Mouse (Mus musculus): ENCODE results near the gene Fhod1.
A peak's percentile ranks its signal among the peaks of the same experiment; 100 is the strongest.

Gene Fhod1

DNA sequence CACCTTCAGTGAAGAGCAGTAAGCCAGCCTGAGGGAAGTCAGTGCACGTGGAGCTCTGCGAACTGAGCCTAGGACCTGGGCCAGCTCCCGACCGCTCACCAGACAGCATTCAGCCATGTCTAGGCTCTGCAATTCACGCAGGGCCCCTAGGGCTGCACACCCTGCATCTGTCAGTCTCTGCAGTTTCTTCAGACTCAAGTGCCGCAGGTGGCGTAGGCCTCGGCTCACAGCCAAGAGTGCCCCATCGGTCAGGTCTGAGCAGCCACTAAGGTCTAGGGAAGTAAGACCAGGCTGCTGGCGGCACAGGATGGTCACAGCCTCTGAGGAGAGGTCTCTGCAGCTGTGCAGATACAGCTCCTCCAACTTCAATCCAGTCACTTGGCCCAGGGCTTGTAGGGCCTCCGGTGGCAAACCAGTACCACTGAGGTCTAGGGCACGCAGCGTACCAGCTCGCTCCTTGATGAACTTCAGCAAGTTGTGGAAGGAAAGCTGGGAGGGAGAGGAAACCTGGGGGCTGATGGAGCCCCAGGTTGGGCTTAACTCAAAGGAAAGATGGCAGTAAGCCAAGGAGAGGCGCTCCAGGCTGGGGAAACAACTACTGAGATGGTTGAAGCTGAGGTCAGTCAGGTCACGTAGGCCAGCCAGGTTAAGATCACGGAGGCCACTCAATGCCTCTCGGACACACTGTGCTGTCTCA, 32.5 kb downstream of the Fhod1 start:
- DNase-seq (ENCODE audit: low spot score): no peak

- no peak for DNase-seq (ENCODE audit: low spot score)
Measured at GRCm38 (mm10) chr8:105313622-105314402, 33.9 kb downstream of the Fhod1 start.

DNA sequence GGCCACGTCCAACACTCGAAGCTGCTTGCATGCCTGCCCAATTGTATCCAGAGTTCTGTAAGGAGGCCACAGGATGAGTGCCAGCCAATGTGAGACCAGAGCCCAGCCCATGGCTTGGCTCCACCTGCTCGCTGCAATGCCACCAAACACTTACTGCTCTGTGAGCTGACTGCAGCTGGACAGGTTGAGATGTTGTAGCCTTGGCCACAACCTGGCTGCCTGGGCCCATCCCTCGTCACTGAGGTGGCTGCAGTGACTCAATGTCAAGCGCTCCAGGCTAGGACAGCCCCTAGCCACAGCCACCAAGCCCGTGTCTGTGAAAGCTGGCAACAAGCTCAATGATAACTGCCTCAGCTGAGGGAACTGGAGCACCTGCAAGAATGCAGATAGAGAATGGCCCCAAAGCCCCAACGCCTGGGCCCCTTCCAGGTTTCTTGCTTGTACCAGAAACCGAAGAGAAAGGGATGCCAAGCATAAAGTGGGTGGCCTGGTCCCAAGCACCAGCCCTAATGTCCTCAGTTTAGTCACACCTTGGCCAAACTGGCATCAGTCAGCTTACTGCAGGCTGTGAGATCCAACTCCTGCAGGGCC, 34.8 kb downstream of the Fhod1 start:
- DNase-seq (ENCODE audit: low spot score): no peak

DNA sequence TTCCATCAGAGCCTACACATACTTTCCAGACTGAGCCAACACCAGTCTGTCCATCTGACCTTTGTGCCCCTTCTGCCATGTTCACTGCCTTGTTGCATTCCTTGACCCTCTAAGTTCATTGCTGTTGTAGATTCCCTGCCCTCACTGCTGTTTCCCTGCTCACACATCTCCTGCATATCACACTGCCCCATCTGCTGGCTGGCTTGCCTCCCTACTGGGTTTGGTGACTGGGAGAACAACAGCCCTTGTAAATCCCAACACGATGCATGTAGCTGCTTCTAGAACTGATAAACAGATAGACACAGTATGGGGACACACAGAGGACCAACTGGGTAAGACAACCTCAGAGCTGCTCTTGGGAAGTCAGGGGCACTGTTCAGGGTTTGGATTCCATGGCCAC, 36.0 kb downstream of the Fhod1 start:
- no peak for DNase-seq (ENCODE audit: low spot score)

DNA sequence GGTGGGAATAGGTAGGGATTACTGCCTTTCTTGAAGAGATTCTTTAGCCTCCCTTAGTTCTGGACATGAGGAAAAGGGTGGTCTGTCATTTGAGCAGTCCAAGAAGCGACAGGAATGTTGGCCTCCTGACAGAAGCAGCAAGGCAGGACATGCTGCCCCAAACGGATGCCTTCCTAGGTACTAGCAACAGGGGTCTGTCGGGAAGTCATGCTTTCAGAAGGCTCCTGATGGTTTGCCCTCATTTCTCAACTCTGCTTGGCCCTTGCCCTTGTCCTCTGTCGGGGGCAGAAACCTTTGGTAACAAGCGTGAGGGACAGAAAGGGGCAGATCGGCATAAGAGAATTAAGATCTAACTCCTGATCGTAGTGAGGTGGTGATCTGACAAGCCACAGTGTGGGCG, 37.6 kb downstream of the Fhod1 start:
- no peak for DNase-seq (ENCODE audit: low spot score)

DNA sequence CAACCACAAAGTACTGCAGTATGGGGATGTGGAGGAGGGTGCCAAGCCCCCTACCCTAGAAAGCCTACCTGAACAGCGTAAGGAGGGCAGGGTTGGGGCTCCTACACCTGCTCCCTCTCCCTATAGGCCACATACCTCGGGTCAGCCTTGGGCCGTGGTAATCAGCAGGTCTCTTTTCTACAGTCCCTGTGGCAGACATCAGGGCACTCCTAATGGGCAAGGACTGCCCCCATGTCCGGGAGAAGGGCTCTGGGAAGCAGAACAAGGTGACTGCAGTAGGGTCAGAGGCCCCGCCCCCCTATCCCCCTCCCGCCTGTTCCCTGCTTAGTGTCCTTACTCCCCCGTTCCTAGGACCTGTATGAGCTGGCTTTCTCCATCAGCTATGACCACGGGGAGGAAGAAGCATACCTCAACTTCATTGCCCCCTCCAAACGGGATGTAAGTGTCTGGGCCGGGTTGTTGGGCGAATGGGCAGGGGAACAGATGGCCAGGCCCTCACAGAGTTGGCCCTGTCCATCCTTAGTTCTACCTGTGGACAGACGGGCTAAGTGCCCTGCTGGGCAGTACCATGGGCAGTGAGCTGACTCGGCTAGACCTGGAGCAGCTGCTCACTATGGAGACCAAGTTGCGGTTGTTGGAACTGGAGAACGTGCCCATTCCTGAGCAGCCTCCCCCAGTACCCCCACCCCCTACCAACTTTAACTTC, 38.5 kb downstream of the Fhod1 start:
- no peak for DNase-seq (ENCODE audit: low spot score)

GRCm38 (mm10) chr8:105308428-105308827, 39.3 kb downstream of the Fhod1 start:
- DNase-seq (ENCODE audit: low spot score): no peak

DNA sequence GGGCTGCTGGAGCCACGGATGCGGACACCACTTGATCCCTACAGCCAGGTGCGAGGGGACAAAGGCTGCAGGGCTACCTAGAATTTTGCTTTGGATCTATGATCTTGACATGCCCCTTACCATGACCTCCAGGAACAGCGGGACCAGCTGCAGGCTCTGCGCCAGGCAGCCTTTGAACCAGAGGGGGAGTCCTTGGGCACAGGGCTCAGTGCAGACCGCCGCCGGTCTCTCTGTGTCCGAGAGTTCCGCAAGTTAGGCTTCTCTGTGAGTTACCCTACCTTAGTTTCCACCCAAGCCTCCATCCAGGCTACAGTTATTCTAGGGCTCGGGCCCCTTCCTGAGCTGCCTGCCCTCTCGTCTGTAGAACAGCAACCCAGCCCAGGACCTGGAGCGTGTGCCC, 40.1 kb downstream of the Fhod1 start:
- DNase-seq (ENCODE audit: low spot score): no peak

- no peak for DNase-seq (ENCODE audit: low spot score)
Measured at GRCm38 (mm10) chr8:105306146-105306691, 41.5 kb downstream of the Fhod1 start.

DNA sequence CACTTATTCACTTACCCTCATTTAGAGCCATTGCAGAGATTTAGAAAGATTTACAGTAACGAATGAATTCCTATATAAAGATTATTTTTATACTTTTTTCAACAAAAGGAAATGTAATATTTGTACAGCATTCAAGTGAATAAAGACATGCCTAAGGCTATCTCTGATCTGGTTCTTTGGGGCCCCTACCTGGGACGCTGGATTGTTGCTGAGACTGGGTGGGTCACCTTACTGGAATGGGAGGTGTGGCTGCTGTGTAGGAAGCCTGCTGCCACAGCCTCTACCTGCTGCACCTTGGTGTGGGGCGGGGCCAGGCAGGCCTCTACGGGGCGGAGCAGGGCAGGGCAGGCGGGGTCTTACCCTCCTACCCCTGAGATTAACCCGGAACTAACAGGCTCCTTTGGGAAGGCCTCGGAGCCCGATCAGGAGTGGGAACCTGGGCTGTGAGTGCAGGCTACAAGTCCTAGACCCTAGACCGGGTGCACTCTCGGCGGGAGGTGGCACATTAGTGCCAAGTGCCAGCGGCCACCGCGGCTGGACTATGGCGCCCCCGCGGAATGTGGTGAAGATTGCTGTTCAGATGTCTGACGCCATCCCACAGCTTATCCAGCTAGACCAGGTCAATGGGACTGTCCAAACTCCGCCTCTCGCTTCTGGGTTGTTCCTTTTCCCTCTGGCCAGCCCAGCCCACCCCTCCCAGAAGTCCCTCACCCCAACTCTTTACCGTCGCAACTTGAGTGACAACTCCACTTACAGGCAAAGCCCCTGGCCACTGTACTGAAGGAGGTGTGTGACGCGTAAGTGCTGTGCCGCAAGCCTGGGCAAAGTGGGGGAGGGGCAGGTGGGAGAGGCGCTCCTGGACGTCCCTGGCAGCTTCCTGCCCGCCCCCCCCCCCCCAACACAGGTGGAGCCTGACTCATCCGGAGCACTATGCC, 42.3 kb downstream of the Fhod1 start, which contains the start of gene Elmo3:
Gene Elmo3, plus strand, starts transcription at position 391 of the 935 bp plus-strand sequence.
- DNase-seq (ENCODE audit: low spot score): peak; percentile 49

DNA sequence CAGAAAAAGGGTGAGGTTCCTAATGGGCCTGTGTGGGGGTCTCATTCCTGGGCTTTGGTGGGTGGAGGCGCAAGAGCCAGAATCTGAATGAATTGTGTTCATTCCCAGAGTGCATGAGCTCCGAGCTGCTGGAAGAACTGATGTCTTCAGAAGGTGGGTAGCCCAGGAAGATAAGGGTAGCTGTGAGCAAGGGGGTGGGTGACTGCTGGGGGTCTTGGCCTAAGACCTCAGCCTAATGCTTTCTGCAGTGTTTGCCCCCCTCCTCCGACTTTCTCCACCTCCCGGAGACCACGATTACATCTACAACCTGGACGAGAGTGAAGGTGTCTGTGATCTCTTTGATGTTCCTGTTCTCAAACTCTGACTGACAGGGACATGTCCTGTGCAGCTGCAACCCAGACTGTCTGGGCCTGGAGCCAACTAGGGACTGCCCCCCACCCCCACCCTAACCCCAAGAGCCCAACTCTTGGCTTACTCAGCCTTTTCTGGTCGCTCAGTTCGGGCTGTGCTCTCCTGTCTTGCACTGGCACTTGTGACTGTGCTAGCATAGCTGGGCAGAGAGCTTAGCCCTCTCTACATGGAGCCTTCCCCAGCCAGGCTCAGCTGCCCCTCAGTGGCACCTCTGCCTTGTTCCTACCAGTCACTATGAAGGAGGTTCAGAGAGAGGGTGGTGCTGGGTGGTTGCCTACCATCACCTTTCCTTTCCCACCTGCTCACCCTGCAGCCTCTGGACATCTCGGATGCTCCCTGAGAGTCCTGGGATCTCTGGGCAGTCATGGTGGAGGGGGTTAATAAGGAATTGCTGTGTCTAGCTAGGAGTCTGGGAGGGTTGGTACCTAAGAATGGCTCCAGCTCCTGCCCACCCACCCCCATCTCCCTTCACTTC, 43.2 kb downstream of the Fhod1 start:
- DNase-seq (ENCODE audit: low spot score): no peak

GRCm38 (mm10) chr8:105303874-105304273, 43.9 kb downstream of the Fhod1 start:
- no peak for DNase-seq (ENCODE audit: low spot score)

- no peak for DNase-seq (ENCODE audit: low spot score)
Measured at GRCm38 (mm10) chr8:105303396-105303795, 44.4 kb downstream of the Fhod1 start.

GRCm38 (mm10) chr8:105299962-105300361, 47.8 kb downstream of the Fhod1 start:
- no peak for DNase-seq (ENCODE audit: low spot score)

GRCm38 (mm10) chr8:105298351-105299252, 49.2 kb downstream of the Fhod1 start:
- no peak for DNase-seq (ENCODE audit: low spot score)

DNA sequence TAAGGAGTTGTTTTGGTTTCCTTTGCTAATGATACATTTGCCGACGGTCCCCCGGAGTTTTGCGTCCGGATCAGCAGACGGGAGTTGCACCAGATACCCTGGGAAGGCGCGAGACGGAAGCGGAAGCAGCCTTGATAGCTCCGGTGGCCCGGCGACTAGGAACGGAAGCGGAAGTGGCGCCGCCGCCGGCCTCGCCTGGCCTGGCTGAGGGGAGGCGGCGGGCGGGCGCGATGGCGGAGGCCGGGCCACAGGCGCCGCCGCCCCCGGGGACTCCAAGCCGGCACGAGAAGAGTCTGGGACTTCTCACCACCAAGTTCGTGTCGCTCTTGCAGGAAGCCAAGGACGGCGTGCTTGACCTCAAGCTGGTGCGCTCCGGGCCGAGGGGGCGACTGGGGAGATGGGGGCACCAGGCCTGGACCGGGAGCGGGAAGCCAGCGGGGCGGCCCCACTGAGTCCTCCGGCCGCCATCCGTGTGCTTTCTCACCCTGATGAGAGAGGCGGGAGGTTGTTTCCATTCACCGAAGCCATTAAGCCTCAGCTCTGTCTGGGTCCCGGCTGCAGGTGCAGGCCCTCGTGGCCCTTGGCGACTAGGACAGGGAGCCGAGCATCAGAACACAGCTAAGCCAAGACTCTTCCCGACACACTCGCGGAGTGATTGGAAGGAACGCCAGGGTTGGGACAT, 50.1 kb downstream of the Fhod1 start, which contains the start of gene E2f4:
Gene E2f4, plus strand, starts transcription at position 153 of the 682 bp plus-strand sequence.
- DNase-seq (ENCODE audit: low spot score): peak; percentile 82

- no peak for DNase-seq (ENCODE audit: low spot score)
Measured at GRCm38 (mm10) chr8:105295895-105296573, 51.7 kb downstream of the Fhod1 start, which contains the start of gene Exoc3l. TSS of gene Exoc3l (minus strand) at chr8:105296101.

GRCm38 (mm10) chr8:105295256-105295655, 52.5 kb downstream of the Fhod1 start:
- DNase-seq (ENCODE audit: low spot score): no peak

All from ovary, postnatal 14 days (tissue).